Mouse (Mus musculus): ENCODE measurements around the gene Aldob.

Gene Aldob

DNA sequence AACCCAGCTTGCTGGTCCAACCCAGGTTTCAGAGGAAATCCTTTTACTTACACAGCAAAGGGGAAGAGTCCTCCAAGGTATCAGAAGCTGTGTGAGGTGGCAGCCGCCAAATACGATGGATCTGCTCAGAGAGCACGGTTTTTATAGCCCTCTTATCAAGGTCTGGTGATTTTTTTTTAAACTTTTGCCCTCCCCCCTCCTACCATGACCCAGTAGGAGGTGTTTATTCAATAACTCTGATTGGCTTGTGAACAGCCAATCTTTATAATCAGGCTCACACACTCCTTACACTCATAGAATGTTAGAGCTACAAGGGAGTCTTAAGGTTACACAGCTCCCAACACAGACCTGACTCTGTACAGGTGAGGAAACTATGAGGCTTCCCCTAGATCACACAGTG, at the start of gene Aldob:
TSS of gene Aldob (minus strand) at position 164 of the 400 bp plus-strand sequence.
- DNase-seq: no peak

GRCm38 (mm10) chr4:49597183-49598100, 48.1 kb upstream of the Aldob start, which contains the start of gene Tmem246:
Gene Tmem246 (minus strand): TSS chr4:49597876.
- DNase-seq: peak; percentile 89

DNA sequence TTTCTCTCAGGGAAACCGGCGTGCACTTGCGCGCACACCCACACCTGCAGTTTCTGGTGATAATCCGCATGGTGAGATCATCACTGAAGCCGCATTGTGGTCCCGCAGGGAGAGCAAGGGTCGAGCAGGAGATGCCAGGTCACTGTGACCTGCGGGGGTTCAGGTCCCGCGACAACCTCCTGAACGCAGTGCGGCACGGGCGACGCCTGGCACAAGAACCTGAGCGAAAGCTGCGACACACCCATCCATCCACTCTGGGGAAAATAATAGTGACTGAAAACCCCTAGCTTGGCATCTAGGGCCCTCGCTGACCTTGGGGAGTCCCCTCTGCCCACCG, 47.5 kb upstream of the Aldob start:
- no peak for DNase-seq

DNA sequence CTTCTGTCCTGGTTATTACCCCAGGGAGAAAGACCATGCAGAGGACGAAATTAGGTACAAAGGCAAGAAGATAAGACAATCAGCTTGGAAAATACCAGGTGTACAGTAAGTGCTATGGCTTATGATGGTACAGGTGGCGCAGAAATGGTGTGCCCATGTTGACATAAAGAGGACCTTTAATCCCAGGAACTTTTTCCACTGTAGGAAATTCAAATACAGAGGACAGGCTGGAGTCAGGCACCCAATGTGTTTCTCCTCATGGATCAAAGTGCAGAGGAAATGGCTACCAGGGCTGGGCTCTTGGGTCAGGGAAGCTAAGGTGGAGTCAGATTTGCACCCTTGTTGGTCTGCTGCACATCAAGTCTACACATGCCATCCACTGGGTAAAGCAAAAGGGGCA, 40.8 kb upstream of the Aldob start:
- no peak for DNase-seq

GRCm38 (mm10) chr4:49586811-49587210, 37.5 kb upstream of the Aldob start:
- DNase-seq: no peak

DNA sequence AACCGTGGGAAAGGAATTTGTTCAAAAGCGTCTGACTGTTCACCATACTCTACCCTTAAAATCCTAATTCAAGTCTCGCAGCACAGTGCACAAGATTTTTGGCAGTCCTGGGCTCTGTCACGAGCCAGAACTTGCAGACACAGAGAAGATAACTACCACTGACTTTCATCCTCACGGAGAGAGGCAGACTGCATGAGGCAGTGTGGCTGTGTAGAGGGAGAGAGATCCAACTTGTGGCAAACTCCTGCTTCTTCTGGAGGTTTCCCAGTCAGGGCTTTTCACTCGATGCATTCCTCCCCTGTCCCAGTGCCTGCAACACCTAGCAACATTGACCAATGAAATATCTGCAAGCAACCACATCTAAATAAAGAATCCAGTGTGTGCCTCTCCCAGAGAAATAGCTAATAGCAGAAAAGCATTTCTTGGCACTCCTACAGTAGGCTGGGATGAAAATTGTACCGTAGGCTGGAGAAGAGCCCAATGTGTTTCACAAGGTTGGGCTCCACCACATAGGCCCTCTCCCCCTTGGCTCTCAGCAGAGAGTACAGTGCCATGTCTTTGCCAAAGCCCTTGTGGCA, 36.3 kb upstream of the Aldob start:
- DNase-seq: no peak

- peak; percentile 74 for DNase-seq
These were observed 34.9 kb upstream of the Aldob start for GRCm38 (mm10) chr4:49583965-49584831.

GRCm38 (mm10) chr4:49581256-49581655, 31.9 kb upstream of the Aldob start:
- no peak for DNase-seq

DNA sequence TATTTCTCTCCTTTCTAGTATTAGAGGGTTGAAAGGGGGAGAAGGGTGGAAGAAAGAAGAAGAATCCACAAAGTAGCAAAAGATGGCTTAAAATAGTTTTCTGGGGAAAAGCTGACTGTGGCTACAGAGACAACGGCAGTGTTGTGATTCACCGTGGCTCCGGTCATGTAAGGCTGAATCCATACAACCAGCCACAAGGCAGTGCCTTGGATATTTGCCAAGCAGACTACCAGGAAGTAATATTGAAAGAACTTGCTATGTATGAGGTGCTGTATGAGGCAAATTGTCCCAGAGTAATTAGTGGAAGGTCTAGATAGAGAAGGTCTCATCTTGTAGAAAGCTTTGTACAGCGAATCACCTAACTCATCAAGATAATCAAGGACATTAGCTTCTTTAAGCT, 22.8 kb upstream of the Aldob start:
- DNase-seq: no peak

DNA sequence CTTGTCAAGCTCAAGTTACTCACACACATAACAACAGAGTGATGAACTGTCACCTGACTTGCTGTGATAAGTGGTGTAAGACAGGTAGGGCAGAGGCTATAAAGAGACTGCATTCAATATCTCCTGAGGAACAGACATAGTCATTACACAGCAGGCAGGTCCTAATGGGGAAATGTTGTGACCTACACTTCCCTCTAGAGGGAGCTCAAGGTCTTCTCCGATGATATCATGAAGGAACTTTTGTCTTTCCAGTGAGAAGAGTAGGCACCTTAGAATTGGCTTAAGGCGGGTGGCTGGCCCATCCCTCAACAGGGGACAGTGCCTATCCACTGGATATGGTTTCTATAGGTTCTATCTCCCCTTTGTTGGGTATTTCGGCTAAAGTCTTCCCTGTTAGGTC, 18.3 kb upstream of the Aldob start:
- DNase-seq: peak; percentile 84

DNA sequence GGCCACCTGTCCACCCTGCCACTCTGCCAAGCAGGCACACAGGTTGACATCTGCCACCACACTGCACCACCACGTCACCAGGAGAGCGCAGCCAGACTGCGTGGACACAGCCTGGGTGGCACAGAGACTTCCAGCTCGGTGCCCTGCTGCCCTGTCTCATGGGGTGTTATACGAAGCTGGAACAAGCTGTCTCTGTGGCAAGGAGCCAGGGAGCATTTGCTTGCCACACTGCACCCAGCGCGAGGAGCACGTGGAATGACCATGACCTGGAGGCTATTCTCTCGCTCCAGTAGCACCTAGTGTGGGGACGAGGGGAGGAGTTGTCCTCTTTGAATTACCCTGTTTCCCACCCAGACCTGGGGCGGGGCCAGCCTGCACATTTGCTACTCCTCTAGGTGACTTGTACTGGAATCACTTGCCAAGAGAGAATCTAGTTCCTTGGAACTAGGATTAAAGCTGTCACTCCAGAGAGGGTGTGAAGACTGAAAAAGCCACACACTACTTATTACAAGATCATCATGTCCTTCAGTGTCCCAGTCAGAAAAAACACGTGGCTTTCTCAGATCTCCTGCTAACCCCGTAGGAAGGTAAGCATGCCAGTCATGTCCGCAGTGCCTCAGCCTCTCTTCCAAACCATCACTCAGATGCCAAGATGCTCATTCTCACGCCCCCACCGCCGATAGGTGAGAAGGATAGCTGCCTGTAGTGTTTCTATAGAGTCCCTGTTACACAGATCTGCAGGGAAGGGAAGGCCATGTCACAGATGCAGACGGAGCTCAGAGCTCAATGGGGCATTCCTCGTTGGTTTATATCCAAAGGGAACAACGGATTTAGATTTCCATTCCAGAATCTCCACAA, 10.8 kb upstream of the Aldob start:
- DNase-seq: peak; percentile 43

GRCm38 (mm10) chr4:49558181-49558580, 8.8 kb upstream of the Aldob start:
- no peak for DNase-seq

GRCm38 (mm10) chr4:49557375-49557774, 8.0 kb upstream of the Aldob start:
- DNase-seq: no peak

GRCm38 (mm10) chr4:49553380-49553779, 4.0 kb upstream of the Aldob start:
- DNase-seq: no peak

GRCm38 (mm10) chr4:49547544-49548219, 1.7 kb downstream of the Aldob start:
- DNase-seq: no peak

- DNase-seq: no peak
These were observed 2.3 kb downstream of the Aldob start for GRCm38 (mm10) chr4:49546873-49547543.

DNA sequence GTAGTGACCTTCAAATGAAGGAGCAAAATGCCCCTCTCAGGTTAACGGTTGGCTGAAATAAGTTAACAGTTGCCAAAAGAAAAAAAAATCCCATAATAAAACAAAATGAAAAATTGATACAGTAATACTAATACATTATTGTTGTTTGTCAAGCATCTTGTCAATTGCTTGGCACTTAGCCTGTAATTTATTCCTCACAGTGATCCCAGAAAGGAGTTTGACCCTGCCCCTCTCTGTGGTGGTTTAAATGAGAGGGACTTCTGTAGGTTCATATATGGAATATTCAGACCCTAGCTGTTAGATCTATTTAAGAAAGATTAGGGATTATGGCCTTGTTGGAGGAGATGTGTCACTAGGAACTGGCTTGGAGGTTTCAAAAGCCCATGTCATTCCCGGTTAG, 3.3 kb downstream of the Aldob start:
- DNase-seq: no peak

- no peak for DNase-seq
These were observed 8.4 kb downstream of the Aldob start for GRCm38 (mm10) chr4:49540966-49541365.

DNA sequence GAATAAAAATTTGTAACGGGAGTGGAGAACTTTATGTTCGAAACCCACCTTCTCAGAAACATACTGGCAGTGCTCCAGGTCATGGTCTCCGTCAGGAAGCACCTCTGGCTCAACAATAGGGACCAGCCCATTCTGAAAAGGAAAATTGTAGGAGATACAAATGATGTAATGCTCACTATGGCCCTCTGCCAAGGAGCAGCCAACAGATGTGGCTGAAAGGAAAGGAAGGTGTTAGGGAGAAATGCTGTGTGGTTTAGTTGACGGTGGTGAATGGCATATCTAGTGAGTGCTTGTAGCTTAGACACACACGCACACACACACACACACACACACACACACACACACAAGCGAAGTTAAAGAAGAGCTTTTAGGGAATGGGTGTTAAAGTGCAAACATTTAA, 9.7 kb downstream of the Aldob start:
- DNase-seq: no peak

DNA sequence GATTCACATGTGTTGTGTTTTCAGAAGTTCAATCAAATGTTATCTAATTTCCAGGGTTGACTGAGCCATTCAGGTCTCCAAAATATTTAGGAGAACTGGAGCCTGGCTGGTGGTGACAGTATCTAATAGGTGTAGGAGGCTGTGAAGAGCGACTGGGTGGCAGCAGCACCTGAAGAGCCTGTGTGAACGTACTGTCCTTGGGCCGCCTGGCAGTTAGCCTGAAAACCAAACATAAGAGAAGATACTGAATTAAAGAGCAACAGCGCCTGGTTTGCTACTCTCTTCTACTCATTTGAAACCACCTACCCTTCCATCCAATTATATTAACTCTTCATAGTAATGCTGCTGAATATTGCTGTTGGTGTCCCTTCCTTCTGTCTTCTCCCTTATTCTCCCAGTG, 12.7 kb downstream of the Aldob start:
- no peak for DNase-seq

- no peak for DNase-seq
These were observed 13.6 kb downstream of the Aldob start for GRCm38 (mm10) chr4:49535675-49536294.
